Mouse (Mus musculus) G1E (cell line): Measurements from ENCODE around the gene Mob3a. TPM values are rescaled to one million over a fixed set of nuclear protein-coding genes. Genes with fewer than 3 reads are reported as not detected.

Experiments
- ATAC-seq: 2 replicates; pipeline ENCODE4 v1.8.0; 2016; ENCODE audit warnings: mild to moderate bottlenecking; ENCODE audit not compliant: insufficient number of reproducible peaks, poor library complexity, low FRiP score, severe bottlenecking; ENCODE audit errors: extremely low read depth
- DNase-seq: peaks from one replicate; pipeline ENCODE4 v3.0.0; 2012; ENCODE audit warnings: low spot score
- H3K27me3 ChIP-seq: 2 replicates; pipeline ENCODE4 v1.6.1; 2012; ENCODE audit warnings: mild to moderate bottlenecking, low read length, inconsistent platforms; ENCODE audit not compliant: insufficient read depth
- H3K36me3 ChIP-seq: replicated peaks from 2 replicates; pipeline ENCODE3; 2012; ENCODE audit warnings: mild to moderate bottlenecking, inconsistent platforms
- H3K4me1 ChIP-seq: 2 replicates; pipeline ENCODE4 v1.6.1; 2012; ENCODE audit warnings: low read depth, low read length, inconsistent platforms, mixed read lengths; ENCODE audit not compliant: insufficient read depth
- H3K4me3 ChIP-seq: 2 replicates; pipeline ENCODE4 v1.5.1; 2012; ENCODE audit warnings: low read depth, mild to moderate bottlenecking, inconsistent platforms, low read length, moderate library complexity, mixed read lengths
- H3K9me3 ChIP-seq: replicated peaks from 2 replicates; pipeline ENCODE4 v1.6.1; 2012; ENCODE audit warnings: inconsistent platforms
- CTCF ChIP-seq: IDR thresholded peaks from 2 replicates; pipeline ENCODE4 v1.5.1; 2012; ENCODE audit warnings: low read depth, low read length, inconsistent platforms, mixed read lengths
- GATA1 ChIP-seq: IDR thresholded peaks from 2 replicates; pipeline ENCODE4 v1.6.1; 2012; ENCODE audit warnings: borderline replicate concordance, low read length, inconsistent platforms, mixed read lengths
- GATA2 ChIP-seq: IDR thresholded peaks from 2 replicates; pipeline ENCODE4 v1.6.1; 2012; ENCODE audit warnings: low read depth, low read length, inconsistent platforms, borderline replicate concordance
- POLR2AphosphoS5 ChIP-seq: IDR thresholded peaks from 2 replicates; pipeline ENCODE4 v1.6.1; 2012; ENCODE audit warnings: low read depth, low read length, inconsistent platforms; ENCODE audit not compliant: insufficient replicate concordance
- TAL1 ChIP-seq: conservative IDR thresholded peaks from 2 replicates; pipeline ENCODE4 v1.6.1; 2012; ENCODE audit warnings: low read depth, low read length, inconsistent platforms, mixed read lengths
- polyA plus RNA-seq: library from polyadenylated mRNA; stranded (reverse); fragments of >175 nt; gene quantifications from 2 replicates; pipeline ENCODE4 v1.2.3, GENCODE M21; 2012
- total RNA-seq, 2 experiments: library from RNA; stranded (forward) in 1 of 2; stranded (reverse) in 1 of 2; fragments of 200-1000 nt in 1 of 2; fragments of >200 nt in 1 of 2; fragmentation: Nextera tagmentation in 1 of 2; gene quantifications; 2 replicates each; pipeline ENCODE4 v1.2.3; 2014 to 2017

The Mob3a gene
- total and polyA plus RNA-seq, 3 experiments, result 52.8 to 54.2 (median 53.8) TPM

- DNase-seq (peak; percentile 84), ATAC-seq (peak; percentile 35; the same call in 1 of the 2 replicates)
- H3K36me3 ChIP-seq, result peaks cover 63% of the 10 kb centered on the region
- no peaks in the 10 kb centered on the region for H3K9me3 ChIP-seq
- peaks cover 72% of the 10 kb centered on the region for H3K4me1 ChIP-seq
- H3K27me3 ChIP-seq, result no peaks in the 10 kb centered on the region
- peak overlapping the region; percentile 75 for H3K4me3 ChIP-seq
- no peak for TF ChIP-seq POLR2AphosphoS5
- TF ChIP-seq GATA2, result no peak
- no peak for TF ChIP-seq TAL1
- no peak for TF ChIP-seq CTCF
- no peak for TF ChIP-seq GATA1
These were observed 986 bp upstream of the Mob3a start for GRCm38 (mm10) chr10:80702536-80703390.

DNA sequence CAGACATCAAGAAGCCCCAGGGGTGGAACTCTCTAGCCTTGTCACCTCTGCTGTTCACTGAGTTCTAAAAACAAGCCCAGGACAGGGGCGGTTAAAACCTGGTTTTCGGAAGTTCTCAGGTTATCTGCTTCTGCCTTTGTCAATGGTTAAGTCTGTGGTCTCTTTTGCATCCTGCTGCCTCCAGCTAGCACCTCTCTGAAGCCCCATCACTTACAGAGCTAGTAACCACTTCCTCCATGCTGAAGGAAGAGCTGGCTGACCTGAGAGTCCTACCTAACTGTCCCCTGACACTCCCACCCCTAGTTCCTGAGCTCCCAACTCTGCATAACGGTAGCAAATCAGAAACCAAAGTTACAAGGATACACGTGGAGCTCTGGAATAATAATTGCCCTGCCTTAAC, 1.0 kb downstream of the Mob3a start:
- Histone ChIP-seq H3K4me1 (peaks cover 86% of the 10 kb centered on the region), H3K36me3 (peaks cover 59% of the 10 kb centered on the region), H3K4me3 (peak overlapping the region; percentile 75), H3K9me3 (no peaks in the 10 kb centered on the region), H3K27me3 (no peaks in the 10 kb centered on the region)
- ATAC-seq (no peak), DNase-seq (no peak)
- TF ChIP-seq GATA2 (no peak), POLR2AphosphoS5 (no peak), GATA1 (no peak), CTCF (no peak), TAL1 (no peak)

GRCm38 (mm10) chr10:80700038-80700504, 1.7 kb downstream of the Mob3a start:
- DNase-seq, result no peak
- ATAC-seq, result no peak
- Histone ChIP-seq H3K4me3 (peak overlapping the region; percentile 75), H3K36me3 (peaks cover 57% of the 10 kb centered on the region), H3K27me3 (no peaks in the 10 kb centered on the region), H3K4me1 (peaks cover 86% of the 10 kb centered on the region), H3K9me3 (no peaks in the 10 kb centered on the region)
- TF ChIP-seq CTCF (no peak), TAL1 (no peak), GATA1 (no peak), GATA2 (no peak), POLR2AphosphoS5 (no peak)

GRCm38 (mm10) chr10:80698605-80699004, 3.2 kb downstream of the Mob3a start:
- H3K4me3 ChIP-seq, result peak overlapping the region; percentile 64; the same call in 1 of the 2 replicates
- DNase-seq, result no peak
- H3K36me3 ChIP-seq, result peaks cover 57% of the 10 kb centered on the region
- H3K4me1 ChIP-seq, result peaks cover 87% of the 10 kb centered on the region
- no peaks in the 10 kb centered on the region for H3K27me3 ChIP-seq
- ATAC-seq, result no peak
- H3K9me3 ChIP-seq, result no peaks in the 10 kb centered on the region
- TF ChIP-seq GATA2 (no peak), TAL1 (no peak), CTCF (no peak), POLR2AphosphoS5 (no peak), GATA1 (no peak)

GRCm38 (mm10) chr10:80697812-80698211, 4.0 kb downstream of the Mob3a start:
- TF ChIP-seq GATA1, result no peak
- TF ChIP-seq POLR2AphosphoS5, result no peak
- TF ChIP-seq TAL1, result peak; percentile 100
- no peak for TF ChIP-seq GATA2
- no peak for TF ChIP-seq CTCF
- H3K9me3 ChIP-seq, result no peaks in the 10 kb centered on the region
- peak; percentile 72 for DNase-seq
- peak overlapping the region; percentile 64; the same call in 1 of the 2 replicates for H3K4me3 ChIP-seq
- peaks cover 63% of the 10 kb centered on the region for H3K36me3 ChIP-seq
- H3K27me3 ChIP-seq, result no peaks in the 10 kb centered on the region
- ATAC-seq, result peak; percentile 52
- peaks cover 87% of the 10 kb centered on the region for H3K4me1 ChIP-seq

DNA sequence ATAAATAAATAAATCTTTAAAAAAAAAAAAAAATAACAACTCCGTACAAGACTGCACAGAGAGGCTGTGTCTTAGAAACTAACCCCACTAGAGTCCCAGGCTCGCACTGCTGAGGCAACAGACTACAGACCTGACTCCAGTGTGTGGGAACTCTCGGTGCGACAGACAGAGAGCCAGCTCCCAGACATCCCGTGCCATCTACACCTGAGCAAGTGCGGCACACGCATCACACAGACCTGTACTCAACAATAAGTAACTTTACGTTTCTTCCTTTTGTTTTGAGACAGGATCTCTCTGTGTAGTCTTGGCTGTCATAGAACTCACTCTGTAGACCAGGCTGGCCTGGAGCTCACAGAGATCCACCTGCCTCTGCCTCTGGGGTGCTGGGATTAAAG, 4.4 kb downstream of the Mob3a start:
- H3K36me3 ChIP-seq, result peaks cover 67% of the 10 kb centered on the region
- no peaks in the 10 kb centered on the region for H3K9me3 ChIP-seq
- DNase-seq, result no peak
- no peak for ATAC-seq
- peak overlapping the region; percentile 64; the same call in 1 of the 2 replicates for H3K4me3 ChIP-seq
- TF ChIP-seq CTCF (no peak), GATA2 (no peak), GATA1 (no peak)
- H3K4me1 ChIP-seq, result peaks cover 88% of the 10 kb centered on the region
- no peaks in the 10 kb centered on the region for H3K27me3 ChIP-seq
